Mouse (Mus musculus): ENCODE results near the gene Pdzd9. TPM values are rescaled to one million over a fixed set of nuclear protein-coding genes. Genes with fewer than 3 reads are reported as not detected.

The Pdzd9 gene
- total RNA-seq, 2 experiments from 2014 or later: not detected

- no peak for ATAC-seq (replicated peaks; ENCODE audit: low FRiP score, poor library complexity, severe bottlenecking)
Observed at GRCm38 (mm10) chr7:120647849-120648248, 22.3 kb downstream of the Pdzd9 start.

- ATAC-seq (replicated peaks; ENCODE audit: low FRiP score, poor library complexity, severe bottlenecking): no peak
Observed at GRCm38 (mm10) chr7:120643217-120643616, 26.9 kb downstream of the Pdzd9 start.

- ATAC-seq (replicated peaks; ENCODE audit: low FRiP score, poor library complexity, severe bottlenecking): peak; percentile 31; the same call in 1 of the 2 replicates
Observed at GRCm38 (mm10) chr7:120635821-120636220, 34.3 kb downstream of the Pdzd9 start.

GRCm38 (mm10) chr7:120635362-120635781 lies 34.8 kb downstream of the Pdzd9 start:
- ATAC-seq (replicated peaks; ENCODE audit: low FRiP score, poor library complexity, severe bottlenecking): peak; percentile 60

GRCm38 (mm10) chr7:120634711-120635361 lies 35.3 kb downstream of the Pdzd9 start, which contains the start of gene Uqcrc2:
Gene Uqcrc2 (plus strand): TSS chr7:120635176.
- ATAC-seq (replicated peaks; ENCODE audit: low FRiP score, poor library complexity, severe bottlenecking): peak; percentile 99

GRCm38 (mm10) chr7:120634301-120634700 lies 35.8 kb downstream of the Pdzd9 start:
- ATAC-seq (replicated peaks; ENCODE audit: low FRiP score, poor library complexity, severe bottlenecking): no peak

- ATAC-seq (replicated peaks; ENCODE audit: low FRiP score, poor library complexity, severe bottlenecking): no peak
Observed at GRCm38 (mm10) chr7:120632518-120632917, 37.6 kb downstream of the Pdzd9 start.

- no peak for ATAC-seq (replicated peaks; ENCODE audit: low FRiP score, poor library complexity, severe bottlenecking)
Observed at GRCm38 (mm10) chr7:120620841-120621240, 49.3 kb downstream of the Pdzd9 start.

GRCm38 (mm10) chr7:120620075-120620771 lies 49.9 kb downstream of the Pdzd9 start:
- no peak for ATAC-seq (replicated peaks; ENCODE audit: low FRiP score, poor library complexity, severe bottlenecking)

Other genes starting within 250 kb of the Pdzd9 start
- gene Uqcrc2, start 35.2 kb downstream of the Pdzd9 start, total RNA-seq (2015; ENCODE audit: low replicate concordance): 53.7 and 80.9 TPM in 2 replicates
- 25.5 and 38.4 TPM in 2 replicates for gene Uqcrc2, start 35.2 kb downstream of the Pdzd9 start, total RNA-seq (2017; ENCODE audit: low replicate concordance)
- gene Mosmo, start 7.3 kb upstream of the Pdzd9 start, total RNA-seq (2015; ENCODE audit: low replicate concordance): 8.8 and 13.2 TPM in 2 replicates
- 3.0 and 4.7 TPM in 2 replicates for gene Mosmo, start 7.3 kb upstream of the Pdzd9 start, total RNA-seq (2017; ENCODE audit: low replicate concordance)
- gene Vwa3a, start 69.0 kb upstream of the Pdzd9 start, total RNA-seq (2015; ENCODE audit: low replicate concordance): not detected in 2 replicates
- not detected in 2 replicates for gene Vwa3a, start 69.0 kb upstream of the Pdzd9 start, total RNA-seq (2017; ENCODE audit: low replicate concordance)
- gene Gm5737, start 142.0 kb upstream of the Pdzd9 start, total RNA-seq (2015; ENCODE audit: low replicate concordance): not detected in 2 replicates
- gene Gm5737, start 142.0 kb upstream of the Pdzd9 start, total RNA-seq (2017; ENCODE audit: low replicate concordance): not detected in 2 replicates
- gene Eef2k, start 172.5 kb upstream of the Pdzd9 start, total RNA-seq (2015; ENCODE audit: low replicate concordance): 12.3 and 24.0 TPM in 2 replicates
- 77.4 and 97.0 TPM in 2 replicates for gene Eef2k, start 172.5 kb upstream of the Pdzd9 start, total RNA-seq (2017; ENCODE audit: low replicate concordance)
- gene Polr3e, start 247.4 kb upstream of the Pdzd9 start, total RNA-seq (2015; ENCODE audit: low replicate concordance): 3.1 and 3.3 TPM in 2 replicates
- gene Polr3e, start 247.4 kb upstream of the Pdzd9 start, total RNA-seq (2017; ENCODE audit: low replicate concordance): 1.5 and 6.2 TPM in 2 replicates

Measured in erythroblast, adult 5-6 weeks (primary cell).